Mouse (Mus musculus): ENCODE measurements around the gene Trim61.

Gene Trim61

DNA sequence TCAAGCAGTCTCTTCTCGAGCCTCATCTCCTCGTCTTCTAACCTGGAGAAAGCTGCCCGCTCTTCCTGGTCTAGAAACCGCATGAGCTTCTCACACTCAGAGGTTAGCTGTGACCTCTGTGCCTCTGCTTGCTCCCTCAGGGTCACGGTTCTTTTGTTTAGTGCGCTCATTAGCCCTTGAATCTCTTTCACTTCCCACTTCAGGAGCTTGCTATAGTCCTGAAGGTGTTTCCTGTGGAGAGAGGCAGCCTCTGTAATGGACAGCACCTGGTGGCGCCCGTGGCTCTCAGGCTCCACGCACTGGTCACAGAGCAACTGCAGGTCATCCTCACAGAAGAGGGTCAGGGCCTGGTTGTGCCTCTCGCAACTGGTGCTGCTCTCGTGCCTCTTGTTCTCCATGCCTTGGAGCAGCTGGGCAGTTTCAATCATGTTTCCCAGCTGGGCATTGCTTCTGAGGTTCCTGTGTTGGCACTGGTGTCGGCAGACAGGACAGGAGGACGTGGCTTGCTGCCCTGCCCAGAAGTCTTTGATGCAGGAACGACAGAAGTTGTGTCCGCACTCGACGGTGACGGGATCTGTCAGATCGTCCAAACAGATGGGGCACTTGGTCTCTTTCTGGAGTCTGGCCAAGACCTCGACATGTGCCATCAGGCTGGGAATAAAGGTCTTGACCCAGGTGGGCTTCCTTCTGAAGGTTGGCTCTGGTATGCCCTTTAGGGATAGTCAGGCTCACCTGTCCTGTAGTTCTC lies 35.0 kb downstream of the Trim61 start:
- no peak for DNase-seq

All from lung, postnatal 14 days (tissue).